Mouse (Mus musculus) forebrain, postnatal 0 days (tissue): ENCODE data around the gene Znhit1. TPM values are rescaled to one million over a fixed set of nuclear protein-coding genes. Genes with fewer than 3 reads are reported as not detected.

Experiments
- ATAC-seq: fragments of 200-750 bp; cut with Nextera tagmentation; 2 replicates; pipeline ENCODE4 v1.8.0; 2017; ENCODE audit warnings: mild to moderate bottlenecking, moderate library complexity
- DNase-seq: peaks from one replicate; pipeline ENCODE4 v3.0.0-alpha.2; 2015
- H3K27ac ChIP-seq: fragments of 300-500 bp; sonication (generic); 2 replicates; pipeline ENCODE4 v1.5.1; 2014; ENCODE audit warnings: low read depth, mild to moderate bottlenecking, antibody characterized with exemption, low read length, moderate library complexity, mixed read lengths
- H3K27me3 ChIP-seq: fragments of 300-500 bp; sonication (generic); 2 replicates; pipeline ENCODE4 v1.6.1; 2014; ENCODE audit warnings: mild to moderate bottlenecking, low read length, mixed read lengths; ENCODE audit not compliant: insufficient read depth
- H3K36me3 ChIP-seq: fragments of 300-500 bp; sonication (generic); 2 replicates; pipeline ENCODE4 v1.6.1; 2014; ENCODE audit warnings: mild to moderate bottlenecking, moderate library complexity; ENCODE audit not compliant: insufficient read depth
- H3K4me1 ChIP-seq: fragments of 300-500 bp; sonication (generic); 2 replicates; pipeline ENCODE4 v1.6.1; 2014; ENCODE audit warnings: antibody characterized with exemption; ENCODE audit not compliant: insufficient read depth
- H3K4me2 ChIP-seq: fragments of 300-500 bp; sonication (generic); 2 replicates; pipeline ENCODE4 v1.6.1; 2014; ENCODE audit warnings: low read depth, mild to moderate bottlenecking, moderate library complexity
- H3K4me3 ChIP-seq: fragments of 300-500 bp; sonication (generic); 2 replicates; pipeline ENCODE4 v1.5.1; 2014; ENCODE audit warnings: low read depth, low read length, mixed read lengths
- H3K9ac ChIP-seq: fragments of 300-500 bp; sonication (generic); 2 replicates; pipeline ENCODE4 v1.6.1; 2014; ENCODE audit warnings: mild to moderate bottlenecking
- H3K9me3 ChIP-seq: fragments of 300-500 bp; sonication (generic); 2 replicates; pipeline ENCODE4 v1.6.1; 2016; ENCODE audit warnings: low read length
- CTCF ChIP-seq: sonication (generic); IDR thresholded peaks from 2 replicates; pipeline ENCODE4 v1.5.1; 2016; ENCODE audit warnings: antibody characterized with exemption, control low read depth, low read depth
- WGBS: fragments of 180-500 bp; shearing (Covaris S2); extraction: QIAGEN DNeasy Blood & Tissue Kit; methylation state at CpG from one replicate; pipeline ENCODE4 v1.1.7; 2014; 5-methylcytosine and 5-hydroxymethylcytosine counted together
- polyA plus RNA-seq: library from polyadenylated mRNA; unstranded; fragments of >200 nt; fragmentation: Nextera tagmentation; extraction: Ambion mirVana; gene quantifications from 2 replicates; pipeline ENCODE4 v1.2.1, GENCODE M21; 2015
- total RNA-seq: library from RNA; depleted of rRNA; stranded (reverse); fragments of >200 nt; gene quantifications from 2 replicates; pipeline ENCODE4 v1.2.3, GENCODE M21; 2014; rRNA removed

Znhit1 gene
- total RNA-seq, result 66.1 and 96.9 TPM in 2 replicates
- polyA plus RNA-seq, result 176 and 201 TPM in 2 replicates

DNA sequence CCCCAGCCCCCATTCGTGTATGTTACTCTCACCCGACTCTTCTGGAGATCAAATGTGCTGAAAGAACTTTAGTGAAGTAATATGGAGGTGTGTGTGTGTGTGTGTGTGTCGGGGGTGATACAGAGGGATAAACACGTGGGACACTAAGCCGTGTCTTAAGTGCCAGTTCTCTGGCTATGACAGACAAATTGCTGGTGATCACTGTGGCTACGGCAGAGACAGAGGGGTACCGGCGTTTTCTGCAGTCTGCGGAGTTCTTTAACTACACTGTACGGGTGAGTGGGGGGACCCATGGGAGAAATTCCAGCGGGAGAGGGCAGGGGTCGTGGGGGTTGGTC, at the start of gene Znhit1:
Gene Znhit1 (minus strand): TSS at position 88 of the 338 bp plus-strand sequence.
- peak within 1 kb of the TSS; percentile 96 for H3K27ac ChIP-seq
- peaks cover 59% of the 10 kb centered on the region for H3K36me3 ChIP-seq
- 4% methylated on average over 12 of the region's 12 CpGs for WGBS
- ATAC-seq (no peak), DNase-seq (peak; percentile 46)
- no peak for TF ChIP-seq CTCF
- peak within 1 kb of the TSS; percentile 99 for H3K9ac ChIP-seq
- H3K27me3 ChIP-seq, result no peaks in the 10 kb centered on the region
- peaks cover 3% of the 10 kb centered on the region; the same call in 1 of the 2 replicates for H3K4me1 ChIP-seq
- no peaks in the 10 kb centered on the region for H3K9me3 ChIP-seq
- H3K4me3 ChIP-seq, result peak within 1 kb of the TSS; percentile 98
- H3K4me2 ChIP-seq, result peak within 1 kb of the TSS; percentile 91

GRCm38 (mm10) chr5:137036211-137036610, 48.4 kb upstream of the Znhit1 start:
- H3K27ac ChIP-seq, result no peak overlapping the region
- no peak for ATAC-seq
- no peaks in the 10 kb centered on the region for H3K9me3 ChIP-seq
- WGBS, result 88% methylated on average over 13 of the region's 13 CpGs
- no peak overlapping the region for H3K4me2 ChIP-seq
- no peak overlapping the region for H3K9ac ChIP-seq
- no peaks in the 10 kb centered on the region for H3K4me1 ChIP-seq
- no peak overlapping the region for H3K4me3 ChIP-seq
- H3K36me3 ChIP-seq, result peaks cover 48% of the 10 kb centered on the region
- TF ChIP-seq CTCF, result no peak
- no peak for DNase-seq
- peaks cover under 1% of the 10 kb centered on the region; the same call in 1 of the 2 replicates for H3K27me3 ChIP-seq

- ATAC-seq (peak; percentile 66), DNase-seq (peak; percentile 83)
- Histone ChIP-seq H3K4me1 (no peaks in the 10 kb centered on the region), H3K9me3 (no peaks in the 10 kb centered on the region), H3K4me3 (peak overlapping the region; percentile 53), H3K4me2 (peak overlapping the region; percentile 99), H3K27me3 (peaks cover 20% of the 10 kb centered on the region), H3K27ac (peak overlapping the region; percentile 62; the same call in 1 of the 2 replicates), H3K36me3 (peaks cover 25% of the 10 kb centered on the region), H3K9ac (peak overlapping the region; percentile 56)
- TF ChIP-seq CTCF, result no peak
- WGBS, result 6% methylated on average over 45 of the region's 49 CpGs
Measured at GRCm38 (mm10) chr5:137032641-137033074, 44.8 kb upstream of the Znhit1 start.

GRCm38 (mm10) chr5:137032033-137032421, 44.2 kb upstream of the Znhit1 start:
- peak overlapping the region; percentile 99 for H3K4me2 ChIP-seq
- peak overlapping the region; percentile 62; the same call in 1 of the 2 replicates for H3K27ac ChIP-seq
- H3K9ac ChIP-seq, result peak overlapping the region; percentile 56
- peak; percentile 54 for TF ChIP-seq CTCF
- H3K27me3 ChIP-seq, result peaks cover 23% of the 10 kb centered on the region
- H3K36me3 ChIP-seq, result peaks cover 19% of the 10 kb centered on the region
- DNase-seq, result peak; percentile 61
- ATAC-seq, result peak; percentile 7; the same call in 1 of the 2 replicates
- H3K9me3 ChIP-seq, result no peaks in the 10 kb centered on the region
- 0% methylated on average over 33 of the region's 33 CpGs for WGBS
- H3K4me3 ChIP-seq, result peak overlapping the region; percentile 53
- no peaks in the 10 kb centered on the region for H3K4me1 ChIP-seq

DNA sequence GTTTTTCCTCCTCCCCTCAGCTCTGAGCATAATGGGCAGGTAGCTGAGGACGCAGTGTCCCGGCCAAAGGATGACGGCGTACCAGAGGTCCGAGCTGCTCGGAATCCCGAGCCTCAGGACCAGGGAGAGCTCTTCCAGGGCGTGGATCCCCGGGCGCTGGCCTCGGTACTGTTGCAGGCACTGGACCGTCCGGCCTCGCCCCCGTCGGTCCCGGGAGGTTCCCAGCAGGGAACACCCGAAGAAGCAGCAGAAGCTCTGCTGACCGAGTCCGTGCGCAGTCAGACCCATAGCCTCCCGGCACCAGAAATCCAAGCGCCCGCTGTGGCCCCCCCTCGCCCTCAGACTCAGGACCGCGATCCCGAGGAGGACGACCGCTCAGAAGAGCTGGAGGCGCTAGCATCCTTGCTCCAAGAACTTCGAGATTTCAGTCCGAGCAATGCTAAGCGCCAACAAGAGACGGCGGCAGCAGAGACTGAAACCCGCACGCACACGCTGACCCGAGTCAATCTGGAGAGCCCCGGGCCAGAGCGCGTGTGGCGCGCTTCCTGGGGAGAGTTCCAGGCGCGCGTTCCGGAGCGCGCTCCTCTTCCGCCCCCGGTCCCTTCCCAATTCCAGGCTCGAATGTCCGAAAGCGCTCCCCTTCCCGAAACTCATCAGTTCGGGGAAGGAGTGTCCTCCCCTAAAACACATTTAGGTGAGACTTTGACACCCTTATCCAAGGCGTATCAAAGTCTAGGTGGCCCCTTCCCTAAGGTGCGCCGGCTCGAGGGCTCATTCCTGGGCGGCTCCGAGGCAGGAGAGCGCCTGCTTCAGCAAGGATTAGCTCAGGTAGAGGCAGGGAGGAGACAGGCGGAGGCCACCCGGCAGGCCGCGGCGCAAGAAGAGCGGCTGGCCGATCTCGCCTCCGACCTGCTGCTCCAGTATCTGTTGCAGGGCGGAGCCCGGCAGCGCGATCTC, 43.5 kb upstream of the Znhit1 start:
- H3K4me3 ChIP-seq, result peak overlapping the region; percentile 53
- peak overlapping the region; percentile 99 for H3K4me2 ChIP-seq
- H3K9me3 ChIP-seq, result no peaks in the 10 kb centered on the region
- TF ChIP-seq CTCF, result no peak
- no peaks in the 10 kb centered on the region for H3K4me1 ChIP-seq
- DNase-seq (peak; percentile 43), ATAC-seq (no peak)
- 1% methylated on average over 77 of the region's 78 CpGs for WGBS
- H3K27me3 ChIP-seq, result peaks cover 30% of the 10 kb centered on the region
- H3K36me3 ChIP-seq, result peaks cover 12% of the 10 kb centered on the region
- peak overlapping the region; percentile 62; the same call in 1 of the 2 replicates for H3K27ac ChIP-seq
- peak overlapping the region; percentile 56 for H3K9ac ChIP-seq

- H3K9ac ChIP-seq, result peak overlapping the region; percentile 56
- H3K4me2 ChIP-seq, result peak overlapping the region; percentile 99
- WGBS, result 8% methylated on average over 22 of the region's 22 CpGs
- H3K36me3 ChIP-seq, result 0 out of 2 replicates have a peak, but pooled peaks cover 3% of the 10 kb centered on the region
- H3K27me3 ChIP-seq, result peaks cover 35% of the 10 kb centered on the region
- no peaks in the 10 kb centered on the region for H3K9me3 ChIP-seq
- no peaks in the 10 kb centered on the region; the same call in 1 of the 2 replicates for H3K4me1 ChIP-seq
- TF ChIP-seq CTCF, result no peak
- peak; percentile 7; the same call in 1 of the 2 replicates for ATAC-seq
- H3K27ac ChIP-seq, result peak overlapping the region; percentile 54
- peak overlapping the region; percentile 53 for H3K4me3 ChIP-seq
- no peak for DNase-seq
Measured at GRCm38 (mm10) chr5:137030416-137030810, 42.6 kb upstream of the Znhit1 start.
